Mouse (Mus musculus) embryo, embryonic 10.5 days (tissue): ENCODE data around the gene Igf2bp1.
"Not testable (repeated sequence)": the region's sequence is repeated elsewhere in the genome, so short reads cannot be mapped to it uniquely, and the experiment has no call there.

ENCODE experiments used
- DNase-seq: peaks from one replicate; pipeline ENCODE4 v3.0.0-alpha.2; 2015; ENCODE audit warnings: low spot score

Igf2bp1 gene

GRCm38 (mm10) chr11:95963304-95963703 is 42.4 kb downstream of the Igf2bp1 start:
- DNase-seq, result no peak

DNA sequence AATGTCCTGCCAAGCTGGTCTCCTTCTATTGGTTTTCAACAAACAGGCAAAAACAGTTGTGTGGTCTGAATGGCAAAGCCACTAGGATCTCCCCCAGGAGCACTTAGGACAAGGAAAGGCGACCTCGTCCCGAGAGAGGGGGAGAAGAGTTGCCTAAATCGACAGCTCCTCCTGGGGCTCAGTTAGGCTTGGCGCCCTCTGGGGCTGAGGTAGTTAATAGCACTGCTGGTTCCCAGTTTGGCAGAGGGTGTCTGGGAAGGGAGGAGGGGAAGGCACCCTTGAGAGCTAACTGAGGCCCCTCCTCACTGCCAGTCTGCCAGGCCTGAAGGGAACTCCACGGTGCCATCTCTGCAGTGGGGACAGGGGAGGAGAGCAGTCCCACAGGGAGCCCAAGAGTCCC is 46.6 kb downstream of the Igf2bp1 start:
- DNase-seq, result no peak

GRCm38 (mm10) chr11:95958251-95958650 is 47.5 kb downstream of the Igf2bp1 start:
- no peak for DNase-seq

- no peak for DNase-seq
These were observed 48.3 kb downstream of the Igf2bp1 start for GRCm38 (mm10) chr11:95957407-95957806.

GRCm38 (mm10) chr11:95953313-95953712 is 52.4 kb downstream of the Igf2bp1 start:
- DNase-seq, result no peak

DNA sequence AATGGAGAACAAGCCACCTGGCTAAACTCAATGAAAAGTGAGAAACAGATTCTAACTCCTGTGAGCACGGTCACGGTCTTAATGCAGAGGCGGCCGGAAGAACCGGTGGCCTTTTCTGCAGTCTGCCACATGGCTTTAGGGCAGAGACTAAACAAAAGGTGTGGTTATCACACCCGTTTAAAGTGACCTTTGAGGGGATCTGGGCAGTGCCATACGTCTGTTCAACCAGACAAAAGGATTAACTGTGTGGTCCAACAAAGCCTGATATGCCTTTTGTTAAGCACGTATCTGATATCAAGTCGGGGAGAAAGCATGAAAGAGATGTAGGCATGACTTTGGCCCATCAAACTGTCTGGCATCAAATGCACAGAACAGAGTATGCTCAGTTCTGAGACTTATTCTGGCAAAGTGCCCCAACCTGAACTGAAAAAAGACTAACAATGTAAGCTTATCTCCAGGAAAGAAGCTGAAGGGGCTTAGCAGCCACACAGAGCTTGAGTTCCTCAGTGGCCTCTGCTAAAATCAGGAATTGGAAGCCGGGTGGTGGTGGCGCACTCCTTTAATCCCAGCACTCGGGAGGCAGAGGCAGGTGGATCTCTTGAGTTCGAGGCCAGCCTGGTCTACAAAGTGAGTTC is 59.8 kb downstream of the Igf2bp1 start:
- DNase-seq, result no peak

- peak; percentile 50 for DNase-seq
These were observed 65.8 kb downstream of the Igf2bp1 start for GRCm38 (mm10) chr11:95939828-95940507.

- no peak for DNase-seq
These were observed 69.3 kb downstream of the Igf2bp1 start for GRCm38 (mm10) chr11:95936409-95936808.

DNA sequence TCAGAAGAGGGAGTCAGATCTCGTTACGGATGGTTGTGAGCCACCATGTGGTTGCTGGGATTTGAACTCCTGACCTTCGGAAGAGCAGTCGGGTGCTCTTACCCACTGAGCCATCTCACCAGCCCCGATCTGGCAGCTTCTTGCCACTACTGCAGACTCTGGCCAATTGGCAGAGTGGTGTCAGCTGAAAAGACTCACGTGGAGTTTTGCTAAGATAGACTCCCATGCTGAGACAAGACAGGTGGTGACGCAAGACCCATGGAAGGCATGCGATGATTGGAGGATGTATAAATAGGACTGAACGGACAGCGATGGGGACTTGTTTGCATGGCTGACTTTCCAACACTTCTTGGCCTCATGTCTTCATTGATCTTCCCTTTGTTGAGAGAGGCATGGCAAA is 73.6 kb downstream of the Igf2bp1 start:
- DNase-seq, result not testable (repeated sequence)

- DNase-seq, result no peak
These were observed 79.3 kb downstream of the Igf2bp1 start for GRCm38 (mm10) chr11:95926398-95926797.

DNA sequence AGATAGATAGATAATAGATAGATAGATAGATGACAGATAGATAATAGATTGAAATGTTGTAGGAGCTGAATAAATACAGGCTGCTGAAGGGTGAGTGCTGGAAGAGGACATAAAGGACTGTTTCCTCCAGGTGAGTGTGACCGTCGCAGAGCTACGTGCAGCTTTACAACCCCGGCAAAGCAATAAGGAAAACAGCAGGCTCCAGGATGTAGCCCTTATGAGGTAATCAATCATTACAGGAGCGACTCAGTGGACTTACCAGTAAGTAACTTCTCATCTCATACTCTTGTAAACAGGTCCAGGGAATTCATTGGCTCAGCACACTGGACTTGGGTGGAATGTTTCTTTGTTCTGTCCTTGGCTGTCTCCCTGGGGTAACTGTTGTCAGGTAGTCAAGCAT is 79.8 kb downstream of the Igf2bp1 start:
- no peak for DNase-seq

GRCm38 (mm10) chr11:95924215-95924614 is 81.5 kb downstream of the Igf2bp1 start:
- DNase-seq, result no peak

DNA sequence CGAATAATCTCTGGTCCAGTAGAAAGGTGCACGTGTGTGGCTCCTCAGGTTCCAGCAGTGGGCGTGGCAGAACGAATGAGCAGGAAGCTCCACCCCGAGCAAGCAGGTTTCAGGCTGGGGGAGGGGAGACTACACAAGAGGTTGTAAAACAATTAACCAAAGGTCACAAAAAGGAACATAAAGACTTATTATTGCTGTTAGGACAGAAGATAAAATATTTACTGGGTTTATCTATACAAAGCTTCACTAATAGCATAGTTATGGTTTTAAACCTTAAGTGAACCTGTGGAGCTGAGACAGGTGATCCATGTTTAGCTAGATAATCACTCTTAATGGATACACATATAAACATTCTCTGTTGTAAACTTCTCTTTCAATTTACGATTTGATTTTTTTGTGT is 82.3 kb downstream of the Igf2bp1 start:
- DNase-seq, result not testable (repeated sequence)

DNA sequence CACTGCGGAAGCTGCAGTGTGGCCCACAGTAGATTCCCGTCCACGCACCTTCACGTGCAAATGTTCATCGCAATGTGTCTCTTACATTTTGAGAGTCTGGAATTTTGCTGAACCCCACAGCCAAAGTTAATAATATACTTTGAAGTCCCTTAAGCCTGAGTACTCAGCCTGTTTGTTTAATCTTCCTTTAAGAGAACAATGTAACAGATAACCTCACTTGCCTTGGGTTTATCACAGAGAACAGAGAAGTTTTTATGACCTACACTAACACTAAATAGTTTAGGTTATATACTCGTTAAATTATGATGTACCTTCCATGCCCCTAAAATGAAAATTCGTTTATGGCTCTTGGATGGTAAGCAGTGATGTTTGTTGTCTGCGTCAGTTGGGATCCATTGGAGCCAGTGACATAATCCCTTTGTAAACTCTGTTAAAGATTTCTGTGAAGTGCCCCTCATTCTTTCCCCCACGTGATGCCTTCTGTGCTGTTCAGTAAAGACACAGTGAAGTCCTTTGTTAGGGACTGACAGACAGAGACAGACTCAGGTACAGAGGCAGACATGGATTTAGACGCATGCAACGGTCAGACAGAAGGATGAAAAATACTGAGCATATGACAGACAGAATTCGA is 83.6 kb downstream of the Igf2bp1 start:
- DNase-seq, result no peak

DNA sequence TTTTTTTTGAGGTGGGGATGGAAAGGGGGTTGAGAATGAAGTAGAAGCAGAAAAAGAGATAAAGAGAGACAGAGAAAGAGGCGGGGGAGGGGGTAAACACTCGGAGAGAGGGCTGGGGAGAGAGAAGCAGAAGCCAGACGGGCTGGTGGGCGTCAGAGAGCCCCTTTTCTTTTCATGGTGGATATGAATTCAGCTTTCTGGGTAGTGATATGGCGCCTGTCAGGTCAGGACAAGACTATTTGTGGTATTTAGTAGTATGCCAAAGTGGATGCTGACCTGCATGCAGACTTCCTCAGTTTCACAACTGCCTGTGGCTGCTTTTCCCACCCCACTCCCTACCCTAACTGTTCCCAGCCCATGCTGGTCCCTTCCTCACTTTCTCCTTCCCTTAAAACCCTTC is 89.3 kb downstream of the Igf2bp1 start:
- no peak for DNase-seq

DNA sequence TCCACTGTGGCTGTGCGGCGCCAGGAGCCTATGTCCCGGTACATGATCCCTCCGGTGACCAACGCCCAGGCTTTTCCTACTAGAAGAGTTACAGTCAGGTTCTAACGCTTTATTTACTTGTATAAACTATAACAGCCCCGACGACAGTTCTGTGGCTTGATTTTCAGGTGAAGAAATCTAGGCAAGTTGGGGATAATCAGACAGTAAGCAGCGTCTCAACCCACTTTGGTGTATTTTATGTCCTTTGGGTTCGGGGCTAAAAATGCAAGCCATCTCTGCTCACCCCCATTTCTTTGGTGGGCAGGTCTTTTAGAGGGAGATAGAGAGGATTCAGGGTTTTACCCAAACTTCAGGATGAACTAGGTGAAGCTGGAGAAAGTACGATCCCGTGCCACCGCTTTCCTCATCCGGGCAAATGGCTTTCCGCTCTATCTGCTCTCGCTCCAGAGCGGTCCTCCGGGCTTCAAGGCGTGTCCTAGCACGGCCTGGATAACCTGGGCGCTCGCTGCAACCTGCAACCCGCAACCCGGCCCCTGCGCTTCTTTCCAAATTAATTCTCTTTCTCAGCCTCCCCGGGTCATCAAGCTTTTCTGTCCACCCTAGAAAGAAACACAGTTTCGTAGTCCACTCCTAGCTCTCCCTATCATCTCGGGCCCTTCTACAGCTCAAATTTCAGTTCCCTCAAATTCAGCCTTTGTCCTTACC is 90.6 kb downstream of the Igf2bp1 start:
- DNase-seq, result peak; percentile 60

- no peak for DNase-seq
These were observed 91.2 kb downstream of the Igf2bp1 start, which contains the start of gene B4galnt2 for GRCm38 (mm10) chr11:95914571-95914991. Gene B4galnt2 (minus strand): TSS chr11:95914891.

DNA sequence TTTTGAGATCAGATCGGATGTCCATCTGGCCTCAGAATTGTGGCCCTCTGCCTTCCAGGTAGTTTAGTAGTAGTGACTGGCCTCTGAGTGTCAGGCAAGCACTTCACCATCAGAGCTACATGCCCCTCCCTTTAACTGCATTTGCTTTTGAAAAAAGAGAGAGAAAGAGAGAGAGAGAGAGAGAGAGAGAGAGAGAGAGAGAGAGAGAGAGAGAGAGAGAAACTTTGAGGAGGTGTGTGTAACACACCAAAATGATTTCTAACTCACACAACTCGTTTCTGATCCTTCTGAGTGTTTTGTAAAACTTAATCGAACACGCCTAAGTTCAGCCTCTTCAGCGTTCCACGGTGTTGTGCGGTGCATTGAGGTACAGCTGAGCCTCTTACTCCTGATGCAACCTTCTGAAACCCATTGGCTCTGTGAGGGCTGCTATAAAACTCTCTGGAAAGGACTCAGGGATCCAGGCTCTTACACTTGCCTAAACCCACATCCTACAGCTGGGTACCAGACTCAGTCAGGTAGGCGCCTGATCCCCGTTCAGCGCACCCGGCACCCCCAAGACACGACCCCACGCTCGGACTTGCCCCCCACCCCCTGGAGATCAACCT is 91.7 kb downstream of the Igf2bp1 start:
- no peak for DNase-seq

DNA sequence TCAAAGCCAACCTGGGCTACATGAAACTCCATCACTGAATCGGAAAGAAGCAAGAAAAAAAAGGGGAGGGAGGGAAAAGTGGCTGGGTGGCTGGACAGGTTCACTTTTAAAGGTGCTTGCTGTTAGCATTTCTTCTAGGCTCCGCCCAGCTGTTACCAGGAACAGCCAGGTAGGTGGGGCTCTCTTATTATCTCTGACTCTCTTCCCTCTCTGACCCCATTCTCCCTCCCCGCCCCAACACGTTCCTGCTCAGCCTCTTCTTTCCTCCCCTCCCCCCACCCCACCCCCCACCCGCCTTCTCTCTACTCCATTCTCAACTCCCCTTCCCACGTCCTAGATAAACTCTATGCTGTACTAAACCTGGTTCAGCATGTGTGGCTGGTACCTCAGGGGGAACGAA is 94.2 kb downstream of the Igf2bp1 start:
- DNase-seq, result no peak

DNA sequence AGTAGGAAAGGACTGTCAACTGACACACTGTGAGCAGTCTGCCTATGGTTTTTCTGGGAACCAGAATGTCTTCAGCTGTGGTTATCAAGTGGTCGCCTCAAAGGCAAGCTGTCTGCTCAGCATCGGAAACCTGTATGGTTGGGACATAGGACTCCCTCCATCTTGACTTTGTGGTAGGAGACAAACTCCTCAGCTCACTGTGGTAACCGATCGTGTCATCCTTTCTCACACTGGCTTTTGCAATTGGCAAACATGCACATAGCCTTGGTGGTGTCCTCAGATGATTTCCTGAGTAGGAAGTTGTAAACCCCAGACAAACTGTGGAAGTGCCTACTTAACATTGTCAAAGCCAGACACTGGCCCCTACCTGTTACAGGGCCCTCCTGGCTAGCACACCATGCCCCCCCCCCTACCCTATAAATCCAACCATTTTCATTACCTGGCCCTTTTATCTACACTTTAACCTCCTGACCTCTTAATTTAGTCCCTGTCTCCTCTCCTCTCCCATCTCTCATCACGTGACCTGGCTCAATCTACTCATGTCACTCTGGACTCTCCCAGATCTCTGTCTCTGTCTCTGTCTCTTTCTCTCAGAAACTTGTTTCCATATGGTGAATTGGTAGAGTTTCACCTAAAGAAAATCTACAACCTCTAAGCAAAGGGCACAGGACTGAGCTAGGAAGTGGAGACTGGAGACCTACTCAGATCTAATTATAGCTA is 97.8 kb downstream of the Igf2bp1 start:
- DNase-seq, result no peak
